12 mouse cellular contexts compared by ENCODE assay signal in the genomic region with DNA sequence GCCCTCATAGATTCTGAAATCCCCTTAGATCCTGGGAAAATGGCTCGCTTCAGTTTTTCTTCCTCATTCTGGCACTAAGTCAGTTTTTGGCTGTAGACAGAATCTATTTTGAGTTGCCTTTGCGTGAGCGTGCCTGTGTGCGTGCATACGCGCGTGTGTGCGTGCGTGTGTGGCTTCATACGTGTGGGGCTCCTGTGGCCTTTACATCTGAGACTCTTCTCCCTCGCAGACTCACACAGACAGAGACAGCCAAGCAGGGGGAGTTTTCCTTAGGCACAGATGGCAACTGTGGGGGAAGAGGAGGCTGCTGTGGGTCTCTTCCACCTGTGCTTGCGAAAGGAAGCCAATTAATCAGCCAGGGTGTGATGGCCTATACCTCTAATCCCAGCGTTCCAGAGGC. TPM values are rescaled to one million over a fixed set of nuclear protein-coding genes. Genes with fewer than 3 reads are reported as not detected.
DNase-seq lines count a peak whose midpoint lies in the region; ATAC-seq lines count a peak whose summit lies in the region.
"Had no signal": no experiment of that assay in that cellular context is flagged by ENCODE, and none has a peak within 500 bp of the region (broad histone marks: within the 10 kb centered on the region; RNA-seq: fewer than 3 reads in every experiment).

No protein-coding gene starts in this region.

- peak; percentile 71 for ATAC-seq in frontal cortex, adult (ENCODE audit: low TSS enrichment)
- ATAC-seq: lung, postnatal 0 days had no signal

- DNase-seq in frontal cortex, postnatal 14 days (ENCODE audit: low spot score in 2 of 2): no peak
- DNase-seq in cerebellum, postnatal 36 days: peak; percentile 21 to 36
- DNase-seq in layer of hippocampus, adult 18-20 months (ENCODE audit: low spot score in 2 of 2): peak; percentile 36 to 50
- peak; percentile 69 to 80 for DNase-seq in right cerebral cortex, postnatal 10 days (ENCODE audit: low spot score in 2 of 2)
- DNase-seq in gastrocnemius, postnatal 4 days (ENCODE audit: low spot score in 2 of 2): no peak
- DNase-seq in adrenal gland, postnatal 25 days: no peak
- no peak for DNase-seq in spleen, postnatal 36 days (ENCODE audit: low spot score in 2 of 2)
- DNase-seq: heart, adult 11 months; kidney, adult 18-20 months had no signal

RNA-seq across cellular contexts. Expression of gene Ocm, which starts 20.9 kb away (rescaled TPM):
- not detected for total RNA-seq in layer of hippocampus, adult 18-20 months (2021)
- total RNA-seq in gastrocnemius, postnatal 4 days (2021): not detected
- not detected in 2 replicates for total RNA-seq in adrenal gland, postnatal 25 days (2021)
- total RNA-seq: adrenal gland, postnatal 4 days had no signal

RNA-seq across cellular contexts. Expression of gene Ccz1, which starts 32.6 kb away (rescaled TPM):
- total RNA-seq in layer of hippocampus, adult 18-20 months (2021): 10 to 100 TPM; 33.8 to 33.9 TPM
- 10 to 100 TPM; 40.8 to 43.7 TPM for total RNA-seq in gastrocnemius, postnatal 4 days (2021)
- total RNA-seq in adrenal gland, postnatal 25 days (2021): 61.5 and 66.8 TPM in 2 replicates

RNA-seq across cellular contexts. Expression of gene Lmtk2, which starts 52.9 kb away (rescaled TPM):
- total RNA-seq in layer of hippocampus, adult 18-20 months (2021): 10 to 100 TPM; 94.4 to 98.9 TPM
- 10 to 100 TPM; 13.8 to 15.0 TPM for total RNA-seq in gastrocnemius, postnatal 4 days (2021)
- total RNA-seq in adrenal gland, postnatal 25 days (2021): 32.9 and 34.8 TPM in 2 replicates

Comparison
In these comparisons a context has a peak if more than half of its experiments do, and no peak if none do; other contexts are left out.
1. DNase-seq: peak in cerebellum, postnatal 36 days (2 of 2), layer of hippocampus, adult 18-20 months (2 of 2) and right cerebral cortex, postnatal 10 days (2 of 2); none in frontal cortex, postnatal 14 days (0 of 2), gastrocnemius, postnatal 4 days (0 of 2), adrenal gland, postnatal 25 days (single experiment) and spleen, postnatal 36 days (0 of 2).